ENCODE assay signal across 7 mouse cellular contexts in genomic region chr15:11399356-11400067, GRCm38 (mm10). TPM values are rescaled to one million over a fixed set of nuclear protein-coding genes. Genes with fewer than 3 reads are reported as not detected.
DNase-seq lines count a peak whose midpoint lies in the region; ATAC-seq lines count a peak whose summit lies in the region.

TSS of gene Tars (minus strand) at chr15:11399665.

- peak; percentile 100 for ATAC-seq in intestine, embryonic 16.5 days
- peak; percentile 100 for ATAC-seq in midbrain, embryonic 11.5 days (ENCODE audit: low FRiP score)

- H3K36me3 ChIP-seq in intestine, embryonic 16.5 days (ENCODE audit: control insufficient read depth, insufficient read depth, low read length), result no peaks in the 10 kb centered on the region
- H3K36me3 ChIP-seq in midbrain, embryonic 11.5 days (ENCODE audit: control insufficient read depth, insufficient read depth, low read length), result no peaks in the 10 kb centered on the region

- peaks cover 4% of the 10 kb centered on the region for H3K4me1 ChIP-seq in intestine, embryonic 16.5 days (ENCODE audit: control insufficient read depth, insufficient read depth, low read length)
- peaks cover 6% of the 10 kb centered on the region for H3K4me1 ChIP-seq in midbrain, embryonic 11.5 days (ENCODE audit: control insufficient read depth, insufficient read depth, low read length)

- peak within 1 kb of the TSS; percentile 87 for H3K9ac ChIP-seq in intestine, embryonic 16.5 days (ENCODE audit: low read depth, low read length)
- H3K9ac ChIP-seq in midbrain, embryonic 11.5 days (ENCODE audit: low read length), result peak within 1 kb of the TSS; percentile 84

- H3K4me3 ChIP-seq in intestine, embryonic 16.5 days (ENCODE audit: low read length), result peak within 1 kb of the TSS; percentile 98
- peak within 1 kb of the TSS; percentile 78 for H3K4me3 ChIP-seq in midbrain, embryonic 11.5 days (ENCODE audit: low read depth, low read length)

- intact Hi-C loops in left cerebral cortex, postnatal 36 days (cut with DNase I), result loop anchor here (10.0 kb wide), 2 partner anchors 345 to 685 kb away; no protein-coding TSS in a partner anchor

- H3K9me3 ChIP-seq in intestine, embryonic 16.5 days (ENCODE audit: control insufficient read depth, low read length), result no peaks in the 10 kb centered on the region
- no peaks in the 10 kb centered on the region for H3K9me3 ChIP-seq in midbrain, embryonic 11.5 days (ENCODE audit: control insufficient read depth, low read length)

- peak within 1 kb of the TSS; percentile 68 for H3K27ac ChIP-seq in intestine, embryonic 16.5 days (ENCODE audit: low read length)
- no peak within 1 kb of the TSS for H3K27ac ChIP-seq in midbrain, embryonic 11.5 days (ENCODE audit: low read depth, low read length)

- H3K27me3 ChIP-seq in intestine, embryonic 16.5 days (replicated peaks; ENCODE audit: control insufficient read depth, insufficient read depth, low read length), result no peaks in the 10 kb centered on the region
- no peaks in the 10 kb centered on the region for H3K27me3 ChIP-seq in midbrain, embryonic 11.5 days (ENCODE audit: control insufficient read depth, insufficient read depth, low read length)

- H3K4me2 ChIP-seq in intestine, embryonic 16.5 days (ENCODE audit: low read depth, low read length), result peak within 1 kb of the TSS; percentile 60
- peak within 1 kb of the TSS; percentile 78 for H3K4me2 ChIP-seq in midbrain, embryonic 11.5 days

- DNase-seq in adrenal gland, adult 8-10 months, result peak; percentile 98
- peak; percentile 96 for DNase-seq in embryo, embryonic 9.5 days (ENCODE audit: extremely low spot score)
- DNase-seq in gastrocnemius, postnatal 4 days (ENCODE audit: low spot score in 2 of 2), result peak; percentile 88 to 96
- DNase-seq in left cerebral cortex, postnatal 36 days (ENCODE audit: low spot score in 2 of 2), result peak; percentile 97
- DNase-seq in midbrain, embryonic 11.5 days (ENCODE audit: low spot score, missing footprints), result peak; percentile 99
- DNase-seq in skeletal muscle tissue, adult 2 months (ENCODE audit: low read depth, low spot score), result peak; percentile 100

- WGBS in intestine, embryonic 16.5 days, result under 1% methylated on average over 42 of the region's 42 CpGs
- under 1% methylated on average over 42 of the region's 42 CpGs for WGBS in midbrain, embryonic 11.5 days

RNA-seq across cellular contexts. Expression of gene Tars, which starts in this region (rescaled TPM):
- total RNA-seq in adrenal gland, adult 8-10 months (2022), result 10 to 100 TPM; 40.3 to 47.6 (median 46.6) TPM
- total RNA-seq in gastrocnemius, postnatal 4 days (2021), result 10 to 100 TPM; 38.8 to 43.9 TPM
- 64.3 and 69.3 TPM in 2 replicates for polyA plus RNA-seq in intestine, embryonic 16.5 days (2015; fragmentation: Nextera tagmentation; extraction: Ambion mirVana)
- total RNA-seq in left cerebral cortex, postnatal 36 days (2021), result 10 to 100 TPM; 27.6 to 34.1 TPM
- 101 and 105 TPM in 2 replicates for polyA plus RNA-seq in midbrain, embryonic 11.5 days (2014; fragmentation: Nextera tagmentation; extraction: Ambion mirVana)
